Mouse (Mus musculus): ENCODE data around the gene Zfp451. TPM values are rescaled to one million over a fixed set of nuclear protein-coding genes. Genes with fewer than 3 reads are reported as not detected.

The Zfp451 gene
- polyA plus RNA-seq, 1 experiment, result 11.3 TPM

- 12% methylated on average over 11 of the region's 11 CpGs for WGBS
- no peaks in the 10 kb centered on the region for H3K27me3 ChIP-seq (ENCODE audit: control insufficient read depth, insufficient read depth, low read length)
- H3K4me3 ChIP-seq (ENCODE audit: control insufficient read depth, insufficient read depth, low read length), result peak overlapping the region; percentile 70
- TF ChIP-seq POLR2A (IDR thresholded peaks at IDR 0.05; ENCODE audit: control insufficient read depth, extremely low read depth, insufficient read depth, low read length, poor library complexity) (no peak), CTCF (IDR thresholded peaks at IDR 0.05; ENCODE audit: borderline replicate concordance, control insufficient read depth, extremely low read depth, insufficient read depth, low read length, poor library complexity) (no peak)
- H3K27ac ChIP-seq (ENCODE audit: control insufficient read depth, insufficient read depth, low read length), result no peak overlapping the region
- H3K4me1 ChIP-seq (replicated peaks; ENCODE audit: control insufficient read depth, insufficient read depth, low read length), result peaks cover 8% of the 10 kb centered on the region
- DNase-seq, result no peak
- H3K36me3 ChIP-seq (ENCODE audit: control insufficient read depth, insufficient read depth, low read length), result no peaks in the 10 kb centered on the region
Observed at GRCm38 (mm10) chr1:33813495-33813867, 914 bp downstream of the Zfp451 start.

DNA sequence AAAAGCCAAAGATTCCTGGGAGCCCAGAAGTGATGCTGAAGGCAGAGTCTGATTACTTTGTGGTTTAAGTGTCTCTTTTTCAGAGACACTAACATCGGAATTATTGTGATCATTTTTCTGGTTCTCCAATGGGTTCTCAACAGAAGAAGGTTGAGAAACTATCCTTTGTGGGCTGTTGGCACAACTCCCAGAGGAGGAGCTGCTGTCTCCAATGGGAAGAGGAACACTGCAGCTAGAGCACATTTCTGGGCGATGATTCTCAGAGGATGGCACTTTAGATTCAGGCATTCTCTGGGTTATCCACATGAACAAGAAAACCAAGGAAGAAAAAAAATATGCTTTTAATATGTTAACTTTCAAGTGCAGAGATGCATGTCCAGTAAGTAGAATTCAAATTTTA is 11.1 kb downstream of the Zfp451 start:
- no peaks in the 10 kb centered on the region for H3K4me1 ChIP-seq (replicated peaks; ENCODE audit: control insufficient read depth, insufficient read depth, low read length)
- no peak for DNase-seq
- H3K36me3 ChIP-seq (ENCODE audit: control insufficient read depth, insufficient read depth, low read length), result peaks cover 41% of the 10 kb centered on the region
- no peaks in the 10 kb centered on the region for H3K27me3 ChIP-seq (ENCODE audit: control insufficient read depth, insufficient read depth, low read length)
- no peak for TF ChIP-seq CTCF (IDR thresholded peaks at IDR 0.05; ENCODE audit: borderline replicate concordance, control insufficient read depth, extremely low read depth, insufficient read depth, low read length, poor library complexity)
- TF ChIP-seq POLR2A (IDR thresholded peaks at IDR 0.05; ENCODE audit: control insufficient read depth, extremely low read depth, insufficient read depth, low read length, poor library complexity), result no peak
- H3K4me3 ChIP-seq (ENCODE audit: control insufficient read depth, insufficient read depth, low read length), result no peak overlapping the region
- 97% methylated on average over 2 of the region's 2 CpGs for WGBS
- no peak overlapping the region for H3K27ac ChIP-seq (ENCODE audit: control insufficient read depth, insufficient read depth, low read length)

GRCm38 (mm10) chr1:33799620-33800019 is 14.8 kb downstream of the Zfp451 start:
- Histone ChIP-seq H3K4me1 (replicated peaks; ENCODE audit: control insufficient read depth, insufficient read depth, low read length) (no peaks in the 10 kb centered on the region), H3K27me3 (ENCODE audit: control insufficient read depth, insufficient read depth, low read length) (no peaks in the 10 kb centered on the region), H3K36me3 (ENCODE audit: control insufficient read depth, insufficient read depth, low read length) (peaks cover 35% of the 10 kb centered on the region), H3K27ac (ENCODE audit: control insufficient read depth, insufficient read depth, low read length) (no peak overlapping the region), H3K4me3 (ENCODE audit: control insufficient read depth, insufficient read depth, low read length) (no peak overlapping the region)
- 92% methylated on average over 3 of the region's 3 CpGs for WGBS
- no peak for DNase-seq
- no peak for TF ChIP-seq POLR2A (IDR thresholded peaks at IDR 0.05; ENCODE audit: control insufficient read depth, extremely low read depth, insufficient read depth, low read length, poor library complexity)
- TF ChIP-seq CTCF (IDR thresholded peaks at IDR 0.05; ENCODE audit: borderline replicate concordance, control insufficient read depth, extremely low read depth, insufficient read depth, low read length, poor library complexity), result no peak

DNA sequence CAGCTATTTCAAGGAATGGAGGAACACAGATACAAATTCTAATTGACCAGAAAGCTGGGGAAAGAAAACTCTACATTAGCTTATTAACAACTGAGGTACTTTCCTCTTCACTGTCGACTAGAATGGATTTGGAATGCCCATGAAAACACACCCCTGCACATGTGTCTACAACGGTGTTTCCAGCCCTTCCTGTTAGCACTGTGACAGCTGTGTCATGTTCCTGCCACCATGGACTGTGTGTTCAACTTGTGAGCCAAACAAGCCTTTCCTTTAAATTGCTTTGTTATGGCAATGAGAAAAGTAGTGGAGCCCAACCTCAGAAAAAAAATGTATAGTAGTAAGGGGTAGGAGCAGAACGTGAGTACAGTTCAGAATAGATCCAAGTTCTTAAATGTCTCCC is 25.9 kb downstream of the Zfp451 start:
- Histone ChIP-seq H3K4me3 (ENCODE audit: control insufficient read depth, insufficient read depth, low read length) (no peak overlapping the region), H3K27me3 (ENCODE audit: control insufficient read depth, insufficient read depth, low read length) (no peaks in the 10 kb centered on the region), H3K27ac (ENCODE audit: control insufficient read depth, insufficient read depth, low read length) (no peak overlapping the region), H3K4me1 (replicated peaks; ENCODE audit: control insufficient read depth, insufficient read depth, low read length) (no peaks in the 10 kb centered on the region), H3K36me3 (ENCODE audit: control insufficient read depth, insufficient read depth, low read length) (no peaks in the 10 kb centered on the region)
- TF ChIP-seq CTCF (IDR thresholded peaks at IDR 0.05; ENCODE audit: borderline replicate concordance, control insufficient read depth, extremely low read depth, insufficient read depth, low read length, poor library complexity) (no peak), POLR2A (IDR thresholded peaks at IDR 0.05; ENCODE audit: control insufficient read depth, extremely low read depth, insufficient read depth, low read length, poor library complexity) (no peak)
- DNase-seq, result no peak
- WGBS, result 42% methylated on average over 3 of the region's 3 CpGs

GRCm38 (mm10) chr1:33788072-33788471 is 26.3 kb downstream of the Zfp451 start:
- H3K36me3 ChIP-seq (ENCODE audit: control insufficient read depth, insufficient read depth, low read length), result no peaks in the 10 kb centered on the region
- no peaks in the 10 kb centered on the region for H3K27me3 ChIP-seq (ENCODE audit: control insufficient read depth, insufficient read depth, low read length)
- no peak overlapping the region for H3K27ac ChIP-seq (ENCODE audit: control insufficient read depth, insufficient read depth, low read length)
- no peaks in the 10 kb centered on the region for H3K4me1 ChIP-seq (replicated peaks; ENCODE audit: control insufficient read depth, insufficient read depth, low read length)
- 66% methylated on average over 5 of the region's 5 CpGs for WGBS
- no peak for DNase-seq
- no peak overlapping the region for H3K4me3 ChIP-seq (ENCODE audit: control insufficient read depth, insufficient read depth, low read length)
- TF ChIP-seq CTCF (IDR thresholded peaks at IDR 0.05; ENCODE audit: borderline replicate concordance, control insufficient read depth, extremely low read depth, insufficient read depth, low read length, poor library complexity) (no peak), POLR2A (IDR thresholded peaks at IDR 0.05; ENCODE audit: control insufficient read depth, extremely low read depth, insufficient read depth, low read length, poor library complexity) (no peak)

DNA sequence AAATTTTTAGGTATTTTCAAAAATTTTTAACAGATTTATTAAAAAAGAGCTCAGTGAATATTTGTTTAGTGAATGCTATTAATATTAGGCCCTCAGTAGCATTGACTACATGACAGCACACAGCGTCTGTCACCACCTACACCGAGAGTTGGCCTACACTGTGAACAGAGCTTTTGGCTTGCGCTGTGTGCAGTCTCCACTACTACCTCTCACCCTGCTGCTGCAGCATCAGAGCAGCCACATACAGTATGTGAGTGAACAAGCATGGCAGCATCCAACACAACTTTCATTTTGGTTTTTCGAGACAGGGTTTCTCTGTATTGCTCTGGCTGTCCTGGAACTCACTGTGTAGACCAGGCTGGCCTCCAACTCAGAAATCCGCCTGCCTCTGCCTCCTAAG is 29.8 kb downstream of the Zfp451 start:
- Histone ChIP-seq H3K36me3 (ENCODE audit: control insufficient read depth, insufficient read depth, low read length) (no peaks in the 10 kb centered on the region), H3K4me1 (replicated peaks; ENCODE audit: control insufficient read depth, insufficient read depth, low read length) (no peaks in the 10 kb centered on the region), H3K27ac (ENCODE audit: control insufficient read depth, insufficient read depth, low read length) (no peak overlapping the region), H3K4me3 (ENCODE audit: control insufficient read depth, insufficient read depth, low read length) (no peak overlapping the region), H3K27me3 (ENCODE audit: control insufficient read depth, insufficient read depth, low read length) (no peaks in the 10 kb centered on the region)
- no peak for DNase-seq
- TF ChIP-seq CTCF (IDR thresholded peaks at IDR 0.05; ENCODE audit: borderline replicate concordance, control insufficient read depth, extremely low read depth, insufficient read depth, low read length, poor library complexity) (no peak), POLR2A (IDR thresholded peaks at IDR 0.05; ENCODE audit: control insufficient read depth, extremely low read depth, insufficient read depth, low read length, poor library complexity) (no peak)
- 97% methylated on average over 5 of the region's 5 CpGs for WGBS

DNA sequence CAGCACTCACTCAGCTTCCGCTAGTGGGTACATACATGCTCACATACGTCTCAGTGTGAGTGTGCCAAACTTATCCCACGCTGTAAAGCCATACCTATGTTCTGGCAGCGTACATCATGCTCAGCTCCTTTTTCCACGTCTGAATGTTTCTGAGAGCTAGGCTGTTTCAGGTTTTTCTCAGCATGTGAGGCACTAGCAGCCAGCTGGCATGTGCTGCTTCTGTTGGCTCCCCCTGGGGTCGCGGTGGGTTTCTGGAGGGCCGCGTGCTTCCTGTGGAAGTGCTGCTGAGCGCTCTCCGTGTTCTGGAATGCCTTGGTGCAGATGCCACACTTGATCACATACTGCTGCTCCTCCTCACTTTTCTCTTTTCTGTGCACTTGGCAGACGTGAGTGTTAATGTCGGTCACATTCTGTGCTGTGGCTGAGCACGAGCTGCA is 38.2 kb downstream of the Zfp451 start:
- Histone ChIP-seq H3K27me3 (ENCODE audit: control insufficient read depth, insufficient read depth, low read length) (no peaks in the 10 kb centered on the region), H3K4me1 (replicated peaks; ENCODE audit: control insufficient read depth, insufficient read depth, low read length) (no peaks in the 10 kb centered on the region), H3K36me3 (ENCODE audit: control insufficient read depth, insufficient read depth, low read length) (peaks cover 9% of the 10 kb centered on the region), H3K4me3 (ENCODE audit: control insufficient read depth, insufficient read depth, low read length) (no peak overlapping the region), H3K27ac (ENCODE audit: control insufficient read depth, insufficient read depth, low read length) (no peak overlapping the region)
- DNase-seq, result no peak
- no peak for TF ChIP-seq CTCF (IDR thresholded peaks at IDR 0.05; ENCODE audit: borderline replicate concordance, control insufficient read depth, extremely low read depth, insufficient read depth, low read length, poor library complexity)
- WGBS, result 95% methylated on average over 14 of the region's 14 CpGs
